In genomic region chr7:78940971-78941370, GRCm38 (mm10) we compare ENCODE assay signal across 1 mouse cellular context.
TF ChIP-seq lines count a peak whose summit lies in the region.

No protein-coding gene starts in this region.

TF ChIP-seq in MEL, 35 proteins besides CTCF, POLR2A, EP300 and RAD21 (continued from another document):
- TF ChIP-seq BHLHE40 (IDR thresholded peaks at IDR 0.05; ENCODE audit: borderline replicate concordance, low read depth, low read length) (no peak), POLR2AphosphoS2 (IDR thresholded peaks at IDR 0.05; ENCODE audit: low read length) (no peak), ZMIZ1 (IDR thresholded peaks at IDR 0.05; ENCODE audit: low read depth, low read length) (no peak), MXI1 (IDR thresholded peaks at IDR 0.05; ENCODE audit: low read depth, low read length) (no peak), NELFE (IDR thresholded peaks at IDR 0.05; ENCODE audit: low read depth, low read length) (no peak), SIN3A (IDR thresholded peaks at IDR 0.05; ENCODE audit: low read length) (peak; percentile 47; the same call in 1 of the 2 replicates), GABPA (IDR thresholded peaks at IDR 0.05; ENCODE audit: low read depth, low read length) (no peak), CHD1 (IDR thresholded peaks at IDR 0.05; ENCODE audit: low read depth, low read length) (no peak), ZKSCAN1 (IDR thresholded peaks at IDR 0.05; ENCODE audit: low read depth, low read length) (no peak), JUND (IDR thresholded peaks at IDR 0.05; ENCODE audit: low read depth, low read length) (no peak), UBTF (IDR thresholded peaks at IDR 0.05; ENCODE audit: borderline replicate concordance, insufficient read depth, low read depth, low read length) (no peak), TBP (IDR thresholded peaks at IDR 0.05; ENCODE audit: low read depth, low read length) (no peak), POLR2AphosphoS5 (IDR thresholded peaks at IDR 0.05; ENCODE audit: borderline replicate concordance, low read depth, low read length) (no peak), MYB (IDR thresholded peaks at IDR 0.05; ENCODE audit: low read depth, low read length) (0 out of 2 replicates have a peak, but pooled peaks have one; percentile 19)
